Mouse (Mus musculus) spleen, adult 2 months (tissue): Measurements from ENCODE around the gene Pdk2.

Experiments used
- CTCF ChIP-seq: fragments of 200-500 bp; IDR thresholded peaks from 2 replicates; pipeline ENCODE4 v1.5.1; 2011; ENCODE audit warnings: mild to moderate bottlenecking, inconsistent platforms; ENCODE audit not compliant: insufficient read depth, insufficient read length, insufficient replicate concordance; ENCODE audit errors: extremely low read depth
- POLR2A ChIP-seq: fragments of 200-500 bp; IDR thresholded peaks from 2 replicates; pipeline ENCODE4 v1.6.1; 2011; ENCODE audit warnings: low read depth, low read length, inconsistent platforms

DNA sequence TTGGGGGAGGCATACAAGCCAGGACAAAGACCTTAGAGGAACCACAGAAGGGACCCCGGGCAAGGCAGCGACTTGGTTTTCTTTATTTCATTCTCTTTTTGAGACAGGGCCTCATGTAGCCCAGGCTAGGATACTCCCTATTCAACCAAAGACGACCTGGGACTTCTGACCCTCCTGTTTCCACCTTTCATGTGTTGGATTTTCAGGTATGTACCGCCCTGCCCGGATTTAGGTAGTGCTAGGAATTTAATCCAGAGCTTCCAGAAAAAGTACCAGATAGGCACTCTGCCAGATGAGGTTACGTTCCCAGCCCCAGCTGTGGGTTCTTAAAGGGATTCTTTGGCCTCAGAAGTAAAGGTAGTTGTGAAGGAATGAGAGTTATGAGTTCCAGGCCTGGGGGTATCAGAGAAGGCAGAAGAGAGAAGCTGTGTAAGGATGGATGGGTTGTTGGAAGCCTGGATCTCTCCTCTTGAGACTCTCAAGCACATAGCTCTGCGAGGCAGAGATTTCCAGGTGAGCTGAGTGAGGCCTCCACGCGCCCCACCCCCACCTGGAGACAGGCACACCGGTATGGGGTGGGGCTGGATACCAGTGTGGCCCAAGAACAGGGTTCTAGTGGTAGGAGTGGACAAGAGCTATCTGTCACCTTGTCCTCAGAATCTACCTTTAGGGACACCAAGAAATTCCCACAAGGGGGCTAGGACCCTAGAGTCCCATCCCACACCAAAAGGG, 28.2 kb upstream of the Pdk2 start:
- no peak for TF ChIP-seq POLR2A
- TF ChIP-seq CTCF = no peak
